Mouse (Mus musculus): ENCODE data around the gene Dap. TPM values are rescaled to one million over a fixed set of nuclear protein-coding genes. Genes with fewer than 3 reads are reported as not detected.

Dap gene
- polyA plus RNA-seq, 1 experiment from 2014 or later = 59.4 TPM

DNA sequence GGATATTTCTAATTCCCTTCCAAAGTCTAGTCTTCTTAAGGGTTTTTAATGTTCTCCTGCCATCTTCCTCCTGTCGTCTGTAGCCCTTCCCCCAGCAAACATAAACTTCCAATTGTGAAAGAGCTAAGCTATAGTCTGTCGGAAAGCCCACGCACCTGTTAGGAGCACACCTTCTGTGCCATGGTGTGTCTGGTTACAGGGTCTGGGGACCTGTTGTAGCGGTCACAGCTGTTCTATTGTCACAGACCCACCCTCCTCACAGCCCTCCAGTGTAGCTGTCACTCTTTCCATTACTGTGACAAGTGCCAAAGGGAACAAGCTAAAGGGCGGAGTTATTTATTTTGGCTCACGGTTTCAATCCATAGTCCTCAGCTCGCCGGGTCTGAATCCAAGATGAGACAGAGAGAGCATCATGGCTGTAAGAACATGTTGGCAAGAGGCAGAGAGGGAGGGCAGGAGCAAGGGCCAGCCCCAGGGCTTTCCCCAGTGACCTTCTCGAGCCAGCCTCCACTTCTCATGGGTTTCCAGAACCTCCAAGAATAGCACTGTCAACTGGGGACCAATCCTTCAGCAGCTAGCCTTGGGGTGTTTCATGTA is 30.9 kb downstream of the Dap start:
- Histone ChIP-seq H3K9ac (no peak overlapping the region), H3K4me2 (replicated peaks) (no peak overlapping the region), H3K9me3 (replicated peaks) (no peaks in the 10 kb centered on the region), H3K4me3 (no peak overlapping the region), H3K36me3 (no peaks in the 10 kb centered on the region), H3K27me3 (no peaks in the 10 kb centered on the region), H3K4me1 (peaks cover 13% of the 10 kb centered on the region), H3K27ac (no peak overlapping the region)
- ATAC-seq (ENCODE audit: low FRiP score) = no peak
- 85% methylated on average over 9 of the region's 9 CpGs for WGBS

DNA sequence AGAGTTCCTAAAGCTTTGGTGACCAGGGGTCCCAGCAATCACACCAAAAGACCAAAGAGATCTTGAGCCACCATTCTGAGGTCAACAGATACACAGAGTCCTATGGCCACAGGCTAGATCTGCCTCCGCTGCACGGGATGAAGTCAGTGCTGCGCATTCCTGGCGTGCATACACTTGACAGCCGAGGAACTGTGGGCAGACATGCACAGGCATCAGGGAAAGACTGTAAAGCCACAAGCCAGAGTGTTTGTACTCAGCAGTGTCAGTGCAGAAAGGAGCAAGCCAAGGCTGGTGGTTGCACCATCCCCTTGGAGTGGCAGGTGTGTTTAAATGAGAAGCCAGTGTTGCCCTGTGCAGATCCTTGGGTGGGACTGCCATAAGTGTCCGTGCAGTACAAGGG is 31.6 kb downstream of the Dap start:
- no peaks in the 10 kb centered on the region for H3K27me3 ChIP-seq
- H3K27ac ChIP-seq = no peak overlapping the region
- no peak for ATAC-seq (ENCODE audit: low FRiP score)
- H3K9me3 ChIP-seq (replicated peaks) = no peaks in the 10 kb centered on the region
- WGBS = 85% methylated on average over 6 of the region's 6 CpGs
- H3K4me3 ChIP-seq = no peak overlapping the region
- no peak overlapping the region for H3K9ac ChIP-seq
- H3K4me2 ChIP-seq (replicated peaks) = no peak overlapping the region
- peaks cover 9% of the 10 kb centered on the region; the same call in 1 of the 2 replicates for H3K4me1 ChIP-seq
- H3K36me3 ChIP-seq = no peaks in the 10 kb centered on the region

DNA sequence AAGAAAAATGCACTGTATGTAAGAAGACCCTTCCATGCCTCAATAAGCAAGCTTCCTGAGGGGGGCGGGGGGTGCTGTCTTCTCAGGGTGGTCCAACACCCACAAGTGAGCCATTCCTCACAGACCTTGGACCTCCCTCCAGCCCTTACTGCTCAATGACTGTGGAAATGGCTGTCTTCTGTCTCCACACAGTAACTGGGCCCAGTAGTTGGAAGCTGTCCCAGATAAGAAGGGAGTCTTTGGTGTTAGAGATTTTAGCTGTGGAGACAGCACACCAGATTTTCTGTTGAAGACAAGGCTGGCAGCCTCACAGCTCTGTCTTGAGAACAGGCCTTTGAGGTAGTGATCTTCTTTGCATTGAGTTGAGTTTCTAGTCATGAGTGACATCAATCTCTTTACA is 33.2 kb downstream of the Dap start:
- peaks cover 9% of the 10 kb centered on the region; the same call in 1 of the 2 replicates for H3K4me1 ChIP-seq
- no peak overlapping the region for H3K4me2 ChIP-seq (replicated peaks)
- no peaks in the 10 kb centered on the region for H3K36me3 ChIP-seq
- H3K9me3 ChIP-seq (replicated peaks) = no peaks in the 10 kb centered on the region
- no peak overlapping the region for H3K9ac ChIP-seq
- no peak overlapping the region for H3K27ac ChIP-seq
- 95% methylated on average over 1 of the region's 1 CpGs for WGBS
- no peak overlapping the region for H3K4me3 ChIP-seq
- ATAC-seq (ENCODE audit: low FRiP score) = no peak
- H3K27me3 ChIP-seq = no peaks in the 10 kb centered on the region

DNA sequence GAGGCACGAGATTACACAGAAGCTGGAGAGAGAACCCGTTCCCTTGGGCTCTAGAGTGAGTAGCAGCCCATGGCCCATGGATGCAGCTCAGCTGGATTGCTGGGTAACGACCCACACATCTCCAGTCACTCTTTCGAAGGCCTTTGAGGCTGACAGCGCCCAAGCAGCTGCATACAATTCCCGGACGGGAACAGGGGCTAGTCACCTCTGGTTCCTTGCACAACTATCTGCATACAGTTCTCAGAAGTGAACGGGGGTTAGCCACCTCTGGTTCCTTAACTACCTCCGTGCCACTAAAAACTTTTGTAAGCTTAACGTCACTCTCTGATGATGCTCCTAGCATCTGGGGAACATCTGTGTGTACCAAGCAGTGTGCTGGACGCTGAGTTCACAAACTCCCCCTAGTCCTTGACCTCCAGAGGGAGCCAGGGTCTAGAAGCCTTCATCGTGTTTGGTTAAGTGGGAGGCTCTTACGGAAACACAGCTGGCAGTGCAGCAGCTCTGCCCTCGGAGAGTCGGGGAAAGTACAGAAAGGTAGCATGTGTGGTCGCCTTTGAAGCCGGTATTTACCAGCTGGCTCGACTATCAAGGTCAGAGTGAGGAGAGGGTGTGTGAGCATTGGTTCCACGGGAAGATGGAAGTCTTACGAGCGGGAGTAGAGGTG is 34.0 kb downstream of the Dap start:
- no peak overlapping the region for H3K9ac ChIP-seq
- no peak overlapping the region for H3K4me3 ChIP-seq
- H3K4me2 ChIP-seq (replicated peaks) = no peak overlapping the region
- H3K27me3 ChIP-seq = no peaks in the 10 kb centered on the region
- WGBS = 75% methylated on average over 21 of the region's 21 CpGs
- peaks cover 9% of the 10 kb centered on the region; the same call in 1 of the 2 replicates for H3K4me1 ChIP-seq
- ATAC-seq (ENCODE audit: low FRiP score) = no peak
- H3K36me3 ChIP-seq = no peaks in the 10 kb centered on the region
- H3K27ac ChIP-seq = no peak overlapping the region
- H3K9me3 ChIP-seq (replicated peaks) = no peaks in the 10 kb centered on the region

DNA sequence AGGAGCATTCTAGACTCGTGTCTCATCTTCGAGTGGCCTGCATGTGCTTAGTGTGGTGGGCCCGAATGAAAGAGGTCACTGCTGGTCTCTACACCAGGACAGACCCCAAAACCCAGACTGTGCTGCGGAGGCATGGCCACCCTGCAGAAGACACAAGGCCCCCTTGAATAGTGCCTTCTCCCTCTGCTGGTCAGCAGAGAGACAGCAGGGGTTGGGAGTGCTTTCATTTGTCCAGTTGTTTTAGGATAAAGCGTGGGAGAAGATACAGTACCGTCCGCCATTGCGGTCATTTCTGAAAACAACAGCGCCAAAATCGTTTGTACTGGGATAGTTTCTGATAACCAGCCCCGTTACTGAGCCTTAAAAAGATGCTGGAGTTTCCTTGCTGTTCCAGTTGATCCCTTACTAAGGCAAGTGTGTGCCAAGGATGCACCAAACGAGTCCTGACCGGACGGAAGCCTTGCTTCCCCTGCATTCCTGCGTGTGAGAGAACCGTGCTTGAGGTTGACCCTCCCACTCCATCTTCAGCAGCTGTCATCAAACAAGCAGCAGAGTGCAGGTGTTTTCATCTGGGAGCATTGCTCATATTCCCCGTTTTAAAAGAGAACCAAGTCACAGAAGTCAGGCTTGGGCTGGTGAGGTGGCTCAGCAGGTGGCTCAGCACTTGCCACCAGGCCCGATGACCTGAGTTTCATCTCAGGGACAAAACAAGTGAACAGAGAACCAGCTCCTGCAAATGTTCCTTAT is 34.8 kb downstream of the Dap start:
- no peak overlapping the region for H3K4me2 ChIP-seq (replicated peaks)
- H3K9me3 ChIP-seq (replicated peaks) = no peaks in the 10 kb centered on the region
- peaks cover 4% of the 10 kb centered on the region; the same call in 1 of the 2 replicates for H3K4me1 ChIP-seq
- H3K27me3 ChIP-seq = no peaks in the 10 kb centered on the region
- H3K27ac ChIP-seq = no peak overlapping the region
- H3K4me3 ChIP-seq = no peak overlapping the region
- ATAC-seq (ENCODE audit: low FRiP score) = no peak
- H3K36me3 ChIP-seq = no peaks in the 10 kb centered on the region
- no peak overlapping the region for H3K9ac ChIP-seq
- WGBS = 88% methylated on average over 18 of the region's 18 CpGs

DNA sequence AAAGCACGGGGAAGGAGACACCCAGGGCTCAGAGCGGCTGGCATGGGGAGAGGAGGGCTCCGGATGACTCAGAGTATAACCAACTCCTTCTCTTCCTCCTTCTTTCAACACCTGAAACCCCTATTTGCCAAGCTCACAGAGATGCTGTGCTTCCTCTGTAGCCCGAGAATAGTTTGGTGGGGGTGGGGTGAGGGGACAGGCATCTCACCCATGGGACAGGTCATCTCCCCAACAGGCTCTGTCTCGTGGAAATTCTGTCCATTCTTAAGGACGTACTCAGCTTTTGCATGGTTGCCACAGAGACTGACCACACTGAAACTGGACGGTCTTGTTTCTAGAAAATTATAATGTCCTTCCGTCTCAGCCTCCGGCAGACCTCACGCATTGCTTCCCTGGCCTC is 37.0 kb downstream of the Dap start:
- Histone ChIP-seq H3K27ac (no peak overlapping the region), H3K4me1 (peaks cover 2% of the 10 kb centered on the region; the same call in 1 of the 2 replicates), H3K27me3 (no peaks in the 10 kb centered on the region), H3K36me3 (no peaks in the 10 kb centered on the region), H3K9me3 (replicated peaks) (no peaks in the 10 kb centered on the region), H3K4me3 (no peak overlapping the region), H3K4me2 (replicated peaks) (no peak overlapping the region), H3K9ac (no peak overlapping the region)
- ATAC-seq (ENCODE audit: low FRiP score) = no peak
- 79% methylated on average over 10 of the region's 10 CpGs for WGBS

DNA sequence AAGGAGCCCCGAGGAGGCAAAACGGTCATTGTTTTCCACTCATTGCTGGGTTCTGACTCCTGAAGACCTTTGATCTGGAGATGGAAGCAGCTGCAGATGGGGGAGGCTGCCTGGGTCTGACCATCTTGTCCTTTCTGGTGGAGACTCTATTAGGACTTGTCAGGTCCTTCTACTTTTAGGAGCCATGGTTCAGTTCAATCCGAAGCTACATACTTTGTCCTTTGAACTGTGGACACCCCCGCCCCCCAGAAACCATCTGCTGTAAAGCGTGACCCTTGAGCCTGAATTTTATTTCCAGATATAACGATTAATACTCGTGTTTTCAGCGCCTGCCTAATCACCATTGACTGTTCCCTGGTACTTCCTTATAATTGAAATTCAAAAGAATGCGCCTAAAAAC is 38.2 kb downstream of the Dap start:
- Histone ChIP-seq H3K4me2 (replicated peaks) (no peak overlapping the region), H3K27me3 (no peaks in the 10 kb centered on the region), H3K9ac (no peak overlapping the region), H3K27ac (no peak overlapping the region), H3K4me1 (no peaks in the 10 kb centered on the region; the same call in 1 of the 2 replicates), H3K4me3 (no peak overlapping the region), H3K9me3 (replicated peaks) (no peaks in the 10 kb centered on the region), H3K36me3 (no peaks in the 10 kb centered on the region)
- ATAC-seq (ENCODE audit: low FRiP score) = no peak
- WGBS = 72% methylated on average over 9 of the region's 9 CpGs

DNA sequence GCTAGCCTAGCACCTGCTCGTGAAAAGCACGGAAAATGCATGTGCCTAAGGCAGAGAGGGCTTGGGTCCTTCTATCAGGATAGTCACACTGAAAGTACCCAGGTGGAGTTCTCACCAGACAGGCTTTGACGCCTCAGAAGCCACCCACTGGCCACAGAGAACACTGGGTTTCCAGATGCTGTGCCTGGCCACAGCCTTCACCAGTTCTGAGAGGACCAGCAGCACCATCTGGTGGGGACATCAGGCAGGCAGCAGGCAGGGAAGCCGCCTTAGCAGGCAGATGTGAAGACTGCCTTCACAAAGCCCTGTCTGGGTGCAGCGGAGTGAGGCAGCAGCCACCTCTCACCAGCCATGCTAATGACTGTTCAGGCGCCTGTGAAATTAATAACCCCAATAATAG is 40.7 kb downstream of the Dap start:
- Histone ChIP-seq H3K4me2 (replicated peaks) (no peak overlapping the region), H3K36me3 (no peaks in the 10 kb centered on the region), H3K27ac (no peak overlapping the region), H3K4me1 (no peaks in the 10 kb centered on the region), H3K4me3 (no peak overlapping the region), H3K9me3 (replicated peaks) (no peaks in the 10 kb centered on the region), H3K9ac (no peak overlapping the region), H3K27me3 (no peaks in the 10 kb centered on the region)
- ATAC-seq (ENCODE audit: low FRiP score) = peak; percentile 87
- WGBS = 35% methylated on average over 6 of the region's 6 CpGs

DNA sequence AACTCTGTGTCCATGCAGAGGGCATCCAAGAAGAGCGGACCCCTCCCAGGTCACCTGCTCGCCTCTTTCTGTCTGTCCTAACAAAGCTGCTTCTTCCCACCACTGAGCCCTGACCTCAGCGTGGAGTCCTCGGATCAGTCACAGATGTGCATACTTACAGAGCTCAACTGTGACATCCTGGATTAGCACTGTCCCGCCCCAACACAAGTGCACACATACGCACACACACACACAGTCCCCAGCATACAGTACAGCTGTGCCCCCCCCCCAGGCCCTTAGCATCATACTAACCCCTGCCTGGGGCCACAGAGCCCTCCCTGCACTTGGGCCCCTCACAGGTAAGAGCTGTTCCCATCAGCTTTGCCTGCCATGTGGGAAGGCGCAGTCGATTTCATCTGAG is 41.3 kb downstream of the Dap start:
- Histone ChIP-seq H3K4me1 (no peaks in the 10 kb centered on the region), H3K9ac (no peak overlapping the region), H3K27me3 (no peaks in the 10 kb centered on the region), H3K36me3 (no peaks in the 10 kb centered on the region), H3K27ac (no peak overlapping the region), H3K4me2 (replicated peaks) (no peak overlapping the region), H3K4me3 (no peak overlapping the region), H3K9me3 (replicated peaks) (no peaks in the 10 kb centered on the region)
- 91% methylated on average over 8 of the region's 8 CpGs for WGBS
- ATAC-seq (ENCODE audit: low FRiP score) = peak; percentile 26

DNA sequence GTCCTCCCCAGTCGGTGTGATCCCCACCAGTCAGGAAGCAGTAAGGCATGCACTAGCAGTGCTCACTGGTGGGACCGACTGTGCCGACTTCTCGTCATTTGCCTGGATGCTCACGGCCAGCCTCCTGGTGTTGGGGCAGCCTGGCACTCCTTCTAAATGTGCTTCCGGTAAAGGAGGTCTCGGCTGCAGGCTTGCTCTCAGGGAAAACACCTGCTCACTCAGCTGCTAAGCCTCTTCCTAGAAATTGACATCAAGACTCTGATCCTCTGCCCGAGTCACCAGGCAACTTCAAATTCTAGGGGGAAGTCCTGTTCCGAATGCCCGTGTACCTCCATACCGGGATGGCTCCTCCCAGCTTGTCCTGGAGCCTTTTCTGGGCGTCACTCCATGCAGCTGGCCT is 41.7 kb downstream of the Dap start:
- ATAC-seq (ENCODE audit: low FRiP score) = no peak
- Histone ChIP-seq H3K27me3 (no peaks in the 10 kb centered on the region), H3K4me1 (no peaks in the 10 kb centered on the region), H3K9ac (no peak overlapping the region), H3K36me3 (no peaks in the 10 kb centered on the region), H3K27ac (no peak overlapping the region), H3K4me2 (replicated peaks) (no peak overlapping the region), H3K4me3 (no peak overlapping the region), H3K9me3 (replicated peaks) (no peaks in the 10 kb centered on the region)
- 88% methylated on average over 12 of the region's 12 CpGs for WGBS

DNA sequence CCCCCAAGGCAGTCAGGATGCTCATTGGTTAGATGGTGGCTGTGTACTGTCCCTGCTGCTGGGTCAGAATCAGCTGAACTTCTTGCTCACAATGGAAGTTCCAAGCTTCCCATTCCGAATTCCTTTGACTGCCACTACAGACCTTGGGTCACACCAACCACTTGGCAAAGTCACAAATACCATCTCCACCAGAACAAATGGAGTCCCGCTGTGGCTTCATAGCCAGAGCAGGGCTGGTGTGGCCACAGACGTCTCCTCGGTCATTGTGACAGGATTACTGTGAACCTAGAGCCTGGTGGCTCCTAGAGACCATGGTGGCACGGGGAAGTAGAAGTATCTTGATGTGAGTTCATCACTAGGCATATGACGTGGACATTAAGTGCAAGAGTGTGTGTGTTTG is 44.0 kb downstream of the Dap start:
- Histone ChIP-seq H3K4me2 (replicated peaks) (no peak overlapping the region), H3K36me3 (no peaks in the 10 kb centered on the region), H3K4me3 (no peak overlapping the region), H3K27ac (no peak overlapping the region), H3K9ac (no peak overlapping the region), H3K9me3 (replicated peaks) (no peaks in the 10 kb centered on the region), H3K27me3 (no peaks in the 10 kb centered on the region), H3K4me1 (no peaks in the 10 kb centered on the region)
- 90% methylated on average over 6 of the region's 6 CpGs for WGBS
- ATAC-seq (ENCODE audit: low FRiP score) = no peak

DNA sequence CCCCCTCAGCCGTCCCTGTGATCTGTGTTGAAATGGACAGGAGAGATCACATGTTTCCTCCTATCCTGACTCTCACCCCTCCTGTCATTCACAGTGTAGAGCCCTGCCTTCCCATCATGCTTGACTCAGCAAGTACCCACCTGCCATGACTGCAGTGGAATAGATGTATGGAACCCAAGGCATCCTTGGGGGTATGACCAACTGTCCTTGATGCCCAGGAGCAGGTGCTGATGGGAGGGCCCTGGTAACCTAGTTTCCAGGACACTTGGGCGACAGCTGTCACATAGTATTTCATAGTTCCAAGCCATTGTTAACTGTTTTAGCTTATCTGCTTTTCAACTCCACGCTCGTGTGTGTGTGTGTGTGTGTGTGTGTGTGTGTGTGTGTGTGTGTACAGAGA is 45.4 kb downstream of the Dap start:
- no peak for ATAC-seq (ENCODE audit: low FRiP score)
- Histone ChIP-seq H3K4me2 (replicated peaks) (no peak overlapping the region), H3K9me3 (replicated peaks) (no peaks in the 10 kb centered on the region), H3K36me3 (no peaks in the 10 kb centered on the region), H3K4me1 (no peaks in the 10 kb centered on the region), H3K9ac (no peak overlapping the region), H3K4me3 (no peak overlapping the region), H3K27me3 (no peaks in the 10 kb centered on the region), H3K27ac (no peak overlapping the region)
- WGBS = 90% methylated on average over 4 of the region's 4 CpGs
